Mouse (Mus musculus): ENCODE measurements around the gene Sirt1.
"Not testable (repeated sequence)": the region's sequence is repeated elsewhere in the genome, so short reads cannot be mapped to it uniquely, and the experiment has no call there.

Gene Sirt1

GRCm38 (mm10) chr10:63388948-63389347 is 7.4 kb upstream of the Sirt1 start:
- in situ Hi-C loops (cut with MboI, MseI), result no loop called here

- in situ Hi-C loops (cut with MboI, MseI), result no loop called here
Measured at GRCm38 (mm10) chr10:63386991-63387390, 5.5 kb upstream of the Sirt1 start.

- in situ Hi-C loops (cut with MboI, MseI), result no loop called here
Measured at GRCm38 (mm10) chr10:63386444-63386843, 4.9 kb upstream of the Sirt1 start.

- in situ Hi-C loops (cut with MboI, MseI), result not testable (repeated sequence)
Measured at GRCm38 (mm10) chr10:63385897-63386296, 4.4 kb upstream of the Sirt1 start.

- in situ Hi-C loops (cut with MboI, MseI), result loop anchor here (5.0 kb wide), 1 partner anchor 40 kb away; the partner anchor contains the start of gene Gm7075
Measured at GRCm38 (mm10) chr10:63382372-63383279, 1.1 kb upstream of the Sirt1 start, which contains the start of gene Dnajc12. Gene Dnajc12, plus strand, starts transcription at chr10:63382443.

GRCm38 (mm10) chr10:63378948-63379680 is 2.4 kb downstream of the Sirt1 start:
- in situ Hi-C loops (cut with MboI, MseI), result no loop called here

GRCm38 (mm10) chr10:63377468-63377867 is 4.0 kb downstream of the Sirt1 start:
- in situ Hi-C loops (cut with MboI, MseI), result no loop called here

- in situ Hi-C loops (cut with MboI, MseI), result no loop called here
Measured at GRCm38 (mm10) chr10:63376303-63376702, 5.2 kb downstream of the Sirt1 start.

- in situ Hi-C loops (cut with MboI, MseI), result no loop called here
Measured at GRCm38 (mm10) chr10:63368041-63368440, 13.5 kb downstream of the Sirt1 start.

- in situ Hi-C loops (cut with MboI, MseI), result no loop called here
Measured at GRCm38 (mm10) chr10:63367386-63367785, 14.1 kb downstream of the Sirt1 start.

GRCm38 (mm10) chr10:63365918-63366455 is 15.5 kb downstream of the Sirt1 start:
- in situ Hi-C loops (cut with MboI, MseI), result no loop called here

GRCm38 (mm10) chr10:63360502-63360901 is 21.0 kb downstream of the Sirt1 start:
- in situ Hi-C loops (cut with MboI, MseI), result no loop called here

- in situ Hi-C loops (cut with MboI, MseI), result no loop called here
Measured at GRCm38 (mm10) chr10:63352111-63352510, 29.4 kb downstream of the Sirt1 start.

- in situ Hi-C loops (cut with MboI, MseI), result not testable (repeated sequence)
Measured at GRCm38 (mm10) chr10:63351099-63351498, 30.4 kb downstream of the Sirt1 start.

- in situ Hi-C loops (cut with MboI, MseI), result no loop called here
Measured at GRCm38 (mm10) chr10:63350666-63351065, 30.8 kb downstream of the Sirt1 start.

GRCm38 (mm10) chr10:63348291-63348690 is 33.2 kb downstream of the Sirt1 start:
- in situ Hi-C loops (cut with MboI, MseI), result no loop called here

GRCm38 (mm10) chr10:63344751-63345150 is 36.8 kb downstream of the Sirt1 start:
- in situ Hi-C loops (cut with MboI, MseI), result no loop called here

- in situ Hi-C loops (cut with MboI, MseI), result no loop called here
Measured at GRCm38 (mm10) chr10:63341351-63341750, 40.2 kb downstream of the Sirt1 start.

GRCm38 (mm10) chr10:63338914-63339643 is 42.4 kb downstream of the Sirt1 start:
- in situ Hi-C loops (cut with MboI, MseI), result no loop called here

- in situ Hi-C loops (cut with MboI, MseI), result no loop called here
Measured at GRCm38 (mm10) chr10:63337951-63338836, 43.3 kb downstream of the Sirt1 start.

- in situ Hi-C loops (cut with MboI, MseI), result no loop called here
Measured at GRCm38 (mm10) chr10:63337326-63337725, 44.2 kb downstream of the Sirt1 start.

Data from regulatory T cell (primary cell).